Mouse (Mus musculus) layer of hippocampus, adult 2 months (tissue): ENCODE data around the gene Tnfsf12. TPM values are rescaled to one million over a fixed set of nuclear protein-coding genes. Genes with fewer than 3 reads are reported as not detected.

Source experiments
- DNase-seq, 2 experiments: peaks; one replicate each; pipeline ENCODE4 v3.0.0; 2022; ENCODE audit warnings: low spot score in 2 of 2
- H3K27ac ChIP-seq: fragments of 200-600 bp; 2 replicates; pipeline ENCODE4 v1.8.1; 2022
- H3K4me3 ChIP-seq: fragments of 200-600 bp; 2 replicates; pipeline ENCODE4 v1.8.1; 2022; ENCODE audit warnings: mild to moderate bottlenecking
- CTCF ChIP-seq: fragments of 200-600 bp; conservative IDR thresholded peaks from 2 replicates; pipeline ENCODE4 v1.8.1; 2022; ENCODE audit warnings: antibody characterized with exemption, mild to moderate bottlenecking, moderate library complexity
- total RNA-seq, 2 experiments: library from RNA; stranded (reverse); gene quantifications; 2 replicates each; pipeline ENCODE4 v1.2.3; 2021

The Tnfsf12 gene
- total RNA-seq, 2 experiments from 2014 or later: 8.9 to 9.6 TPM

GRCm38 (mm10) chr11:69698574-69698973 is 2.9 kb upstream of the Tnfsf12 start:
- peak; percentile 51 for TF ChIP-seq CTCF
- no peak overlapping the region for H3K27ac ChIP-seq
- H3K4me3 ChIP-seq: no peak overlapping the region
- no peak for DNase-seq

GRCm38 (mm10) chr11:69697396-69697795 is 1.7 kb upstream of the Tnfsf12 start:
- no peak for TF ChIP-seq CTCF
- no peak for DNase-seq
- no peak overlapping the region for H3K27ac ChIP-seq
- H3K4me3 ChIP-seq: no peak overlapping the region

GRCm38 (mm10) chr11:69695046-69695360 is 646 bp downstream of the Tnfsf12 start:
- H3K27ac ChIP-seq: peak overlapping the region; percentile 87
- DNase-seq: no peak
- peak overlapping the region; percentile 66 for H3K4me3 ChIP-seq
- TF ChIP-seq CTCF: no peak

- Histone ChIP-seq H3K27ac (no peak overlapping the region), H3K4me3 (no peak overlapping the region)
- no peak for DNase-seq
- no peak for TF ChIP-seq CTCF
These were observed 2.2 kb downstream of the Tnfsf12 start for GRCm38 (mm10) chr11:69693421-69693965.

GRCm38 (mm10) chr11:69692863-69693262 is 2.8 kb downstream of the Tnfsf12 start:
- no peak for TF ChIP-seq CTCF
- no peak for DNase-seq

GRCm38 (mm10) chr11:69692196-69692811 is 3.3 kb downstream of the Tnfsf12 start:
- TF ChIP-seq CTCF: no peak
- Histone ChIP-seq H3K4me3 (no peak overlapping the region), H3K27ac (no peak overlapping the region)
- DNase-seq: no peak

More at GRCm38 (mm10) chr11:69692863-69693262, 2.8 kb downstream of the Tnfsf12 start:
- Histone ChIP-seq H3K4me3 (no peak overlapping the region), H3K27ac (no peak overlapping the region)

GRCm38 (mm10) chr11:69689891-69690290 is 5.8 kb downstream of the Tnfsf12 start:
- H3K27ac ChIP-seq: no peak overlapping the region
- no peak overlapping the region for H3K4me3 ChIP-seq
- DNase-seq: no peak
- no peak for TF ChIP-seq CTCF

GRCm38 (mm10) chr11:69687061-69687460 is 8.6 kb downstream of the Tnfsf12 start:
- no peak for TF ChIP-seq CTCF
- Histone ChIP-seq H3K4me3 (no peak overlapping the region), H3K27ac (peak overlapping the region; percentile 95)
- DNase-seq: no peak

- no peak for TF ChIP-seq CTCF
- Histone ChIP-seq H3K27ac (peak overlapping the region; percentile 95), H3K4me3 (peak overlapping the region; percentile 36)
- peak in 1 of 2 experiments; percentile 75 for DNase-seq
These were observed 9.3 kb downstream of the Tnfsf12 start for GRCm38 (mm10) chr11:69686377-69686776.

GRCm38 (mm10) chr11:69685526-69686148 is 10.0 kb downstream of the Tnfsf12 start, which contains the start of gene Tnfsf13:
TSS of gene Tnfsf13 (minus strand) at chr11:69685784.
- TF ChIP-seq CTCF: no peak
- Histone ChIP-seq H3K4me3 (peak within 1 kb of the TSS; percentile 36), H3K27ac (peak within 1 kb of the TSS; percentile 95)
- DNase-seq: peak in 1 of 2 experiments; percentile 69

- H3K4me3 ChIP-seq: no peak overlapping the region
- no peak for DNase-seq
- TF ChIP-seq CTCF: no peak
- peak overlapping the region; percentile 95 for H3K27ac ChIP-seq
These were observed 10.7 kb downstream of the Tnfsf12 start for GRCm38 (mm10) chr11:69684936-69685335.

GRCm38 (mm10) chr11:69684128-69684745 is 11.4 kb downstream of the Tnfsf12 start:
- Histone ChIP-seq H3K4me3 (no peak overlapping the region), H3K27ac (peak overlapping the region; percentile 95)
- TF ChIP-seq CTCF: no peak
- no peak for DNase-seq

GRCm38 (mm10) chr11:69683576-69683975 is 12.1 kb downstream of the Tnfsf12 start:
- H3K27ac ChIP-seq: peak overlapping the region; percentile 95

More at GRCm38 (mm10) chr11:69683576-69683975, 12.1 kb downstream of the Tnfsf12 start:
- no peak for DNase-seq
- no peak for TF ChIP-seq CTCF
- H3K4me3 ChIP-seq: no peak overlapping the region
